Mouse (Mus musculus) ZHBTc4 (cell line): ENCODE measurements around the gene Hcn2.
"Not testable (repeated sequence)": the region's sequence is repeated elsewhere in the genome, so short reads cannot be mapped to it uniquely, and the experiment has no call there.

Source experiments
- DNase-seq: peaks from one replicate; pipeline ENCODE4 v3.0.0-alpha.2; 2011; ENCODE audit warnings: low read depth, low spot score

The Hcn2 gene

GRCm38 (mm10) chr10:79687513-79687912, 28.9 kb upstream of the Hcn2 start:
- DNase-seq: peak; percentile 46

GRCm38 (mm10) chr10:79688720-79689119, 27.7 kb upstream of the Hcn2 start, which contains the start of gene Gzmm:
Gzmm (plus strand) TSS chr10:79689020.
- DNase-seq: no peak

- DNase-seq: no peak
Measured at GRCm38 (mm10) chr10:79689178-79689577, 27.3 kb upstream of the Hcn2 start.

GRCm38 (mm10) chr10:79691986-79692548, 24.4 kb upstream of the Hcn2 start:
- DNase-seq: peak; percentile 74

GRCm38 (mm10) chr10:79693580-79694378, 22.7 kb upstream of the Hcn2 start:
- no peak for DNase-seq

DNA sequence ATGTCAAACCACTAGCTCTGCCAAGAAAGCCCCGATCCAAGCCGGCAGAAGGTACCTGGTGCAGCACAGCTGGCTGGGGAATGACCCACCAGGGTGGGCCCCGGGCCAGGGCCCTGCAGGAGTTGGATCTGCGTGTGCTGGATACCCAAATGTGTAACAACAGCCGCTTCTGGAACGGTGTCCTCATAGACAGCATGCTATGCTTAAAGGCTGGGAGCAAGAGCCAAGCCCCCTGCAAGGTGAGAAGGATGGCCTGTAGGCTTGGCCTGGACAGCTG, 22.1 kb upstream of the Hcn2 start:
- DNase-seq: no peak

DNA sequence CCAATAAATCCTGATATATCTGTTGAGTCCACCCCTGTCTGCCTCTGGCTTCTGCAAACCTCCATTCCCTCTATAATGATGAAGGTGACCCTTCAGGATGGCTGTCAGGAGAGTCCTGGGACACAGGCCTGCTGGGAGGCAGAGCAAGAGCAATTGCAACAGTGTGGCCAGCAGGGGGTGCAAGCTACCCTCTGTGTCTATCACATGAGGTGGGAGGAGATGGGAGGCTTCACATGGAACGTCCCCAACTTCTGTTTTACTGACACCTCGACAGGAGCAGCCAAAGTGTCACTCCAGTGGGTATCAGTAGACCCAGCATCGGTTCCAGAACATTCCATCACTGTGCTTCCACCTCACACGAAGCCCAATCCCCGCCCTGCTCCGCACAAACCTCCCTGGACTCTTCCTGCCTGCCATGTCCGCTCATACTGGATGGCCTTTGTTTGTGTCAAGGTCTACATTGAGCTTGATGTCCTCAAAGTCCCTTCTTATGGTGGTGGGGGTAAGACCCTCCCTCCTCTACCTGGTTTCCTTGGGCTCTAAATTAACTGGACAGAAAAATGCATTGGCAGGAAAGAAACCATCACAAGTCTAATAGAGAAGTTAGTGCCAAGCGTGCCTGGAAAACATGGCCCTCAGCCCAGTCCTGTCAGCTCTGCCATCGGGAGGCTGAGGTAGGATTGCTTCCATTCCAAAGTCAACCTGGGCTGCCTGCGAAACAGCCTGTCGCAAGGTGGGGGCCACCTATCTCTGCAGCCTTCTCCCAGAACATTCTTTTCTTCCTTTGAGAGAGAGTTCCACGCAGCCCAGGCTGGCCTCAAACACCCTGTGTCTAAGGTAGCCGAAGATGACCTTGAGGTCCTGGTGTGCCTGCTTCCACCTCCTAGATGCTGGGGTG, 21.0 kb upstream of the Hcn2 start:
- DNase-seq: peak; percentile 89

DNA sequence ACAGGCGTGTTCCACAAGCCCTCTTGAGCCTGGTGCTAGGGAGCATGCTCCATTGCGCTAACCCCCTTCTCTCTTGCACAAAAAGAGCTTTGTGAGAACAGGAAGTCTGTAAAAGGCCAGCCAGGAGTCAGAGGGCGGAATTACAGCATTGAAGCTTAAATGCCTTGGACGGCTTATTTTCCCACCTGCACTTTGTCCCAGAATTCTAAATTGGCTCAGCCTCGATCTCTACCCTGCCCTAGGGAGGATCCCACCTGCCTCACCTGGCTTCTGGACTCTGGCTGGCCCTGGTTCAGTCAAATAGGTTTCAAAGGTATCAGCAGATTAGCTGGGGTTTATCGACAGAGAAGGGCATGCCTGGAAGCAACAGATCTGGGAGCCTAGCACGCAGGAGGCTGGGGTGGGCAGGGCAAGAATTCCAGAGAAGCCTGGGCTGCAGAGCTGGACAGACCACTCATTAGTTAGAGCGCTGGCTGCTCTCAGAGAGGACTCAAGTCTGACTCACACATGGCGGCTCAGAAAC, 20.2 kb upstream of the Hcn2 start:
- no peak for DNase-seq

GRCm38 (mm10) chr10:79697916-79698315, 18.5 kb upstream of the Hcn2 start:
- DNase-seq: no peak

DNA sequence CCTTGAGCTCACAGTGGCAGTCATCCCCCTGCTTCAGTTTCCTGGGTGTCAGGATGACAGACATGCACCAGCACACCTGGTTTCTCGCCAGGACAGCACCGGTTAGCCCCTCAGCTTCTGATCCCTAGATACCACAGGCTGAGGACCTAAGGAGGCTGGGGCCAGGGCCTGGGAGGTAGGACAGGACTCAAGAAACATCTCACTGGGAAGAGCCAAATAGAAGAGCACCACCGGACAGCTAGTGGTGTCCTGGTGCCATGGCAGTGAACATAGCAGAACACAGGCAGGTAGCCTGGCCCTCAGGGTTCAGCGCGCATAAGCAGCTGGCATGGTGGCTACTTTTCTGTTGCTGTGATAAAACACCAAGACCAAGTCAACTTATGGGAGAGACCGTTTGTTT, 18.0 kb upstream of the Hcn2 start:
- no peak for DNase-seq

DNA sequence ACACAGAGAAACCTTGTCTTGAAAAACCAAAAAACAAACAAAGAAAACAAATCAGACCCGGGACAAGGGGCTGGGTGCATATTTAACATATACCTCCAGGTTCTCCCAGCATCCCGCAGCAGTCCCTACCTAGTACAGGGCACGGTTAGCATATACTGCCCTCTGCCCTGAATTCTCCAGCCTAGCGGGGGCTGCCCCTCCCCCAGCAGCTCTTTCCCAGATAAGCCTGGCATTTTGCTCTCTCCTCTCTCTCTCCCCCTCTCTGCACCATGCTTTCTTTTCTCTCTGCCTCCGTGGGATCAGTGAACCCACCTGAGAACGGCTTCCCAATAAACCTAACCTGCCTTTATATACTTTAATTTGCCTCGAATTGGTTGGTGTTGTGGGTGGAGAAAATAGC, 15.8 kb upstream of the Hcn2 start:
- no peak for DNase-seq

GRCm38 (mm10) chr10:79701443-79702129, 14.8 kb upstream of the Hcn2 start:
- DNase-seq: no peak

- DNase-seq: not testable (repeated sequence)
Measured at GRCm38 (mm10) chr10:79702970-79703369, 13.5 kb upstream of the Hcn2 start.

GRCm38 (mm10) chr10:79703541-79703940, 12.9 kb upstream of the Hcn2 start:
- DNase-seq: no peak

GRCm38 (mm10) chr10:79704065-79704969, 12.1 kb upstream of the Hcn2 start, which contains the start of gene Bsg:
Bsg (plus strand) TSS chr10:79704491.
- peak; percentile 100 for DNase-seq

DNA sequence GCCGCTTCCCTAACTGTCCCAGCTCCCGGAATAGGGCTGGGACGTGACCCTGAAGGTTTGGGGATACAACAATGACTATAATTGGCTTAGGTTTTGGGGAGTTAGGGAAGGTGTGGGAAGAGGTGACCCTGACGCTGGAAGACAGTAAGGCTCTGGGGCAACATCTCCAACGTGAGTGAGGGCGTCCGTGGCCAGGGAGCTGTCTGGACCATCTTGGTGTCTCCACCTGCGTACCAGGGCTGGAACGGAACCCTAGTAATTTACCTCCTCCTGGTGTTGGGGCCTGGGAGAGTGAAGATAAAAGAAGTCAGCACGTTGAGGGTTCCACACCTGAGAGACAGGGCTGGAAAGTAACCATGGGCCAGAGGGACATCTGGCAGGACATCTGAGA, 11.5 kb upstream of the Hcn2 start:
- no peak for DNase-seq

DNA sequence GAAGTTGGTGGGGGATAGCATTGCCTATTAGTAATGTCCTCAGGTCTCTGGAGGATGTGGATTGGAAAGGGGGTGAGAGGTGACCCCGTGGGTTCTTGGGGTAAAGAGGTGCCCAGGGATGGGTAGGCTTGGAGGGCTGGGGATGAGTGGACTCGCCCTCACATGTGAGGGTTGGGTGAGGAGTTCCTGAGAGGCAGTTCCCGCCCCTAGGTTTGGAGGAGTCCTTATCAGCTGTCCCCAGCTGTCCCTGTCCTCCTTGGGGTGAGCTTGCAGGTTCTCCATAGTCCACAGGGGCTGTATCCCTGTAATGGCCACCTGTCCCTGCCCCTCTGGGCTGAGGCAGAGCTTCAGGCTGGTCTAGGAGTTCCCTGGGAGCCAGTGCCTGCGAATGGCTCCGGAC, 10.5 kb upstream of the Hcn2 start:
- DNase-seq: no peak

- DNase-seq: no peak
Measured at GRCm38 (mm10) chr10:79706406-79707094, 9.9 kb upstream of the Hcn2 start.

GRCm38 (mm10) chr10:79707162-79707561, 9.3 kb upstream of the Hcn2 start:
- DNase-seq: no peak

- DNase-seq: peak; percentile 84
Measured at GRCm38 (mm10) chr10:79707759-79708158, 8.7 kb upstream of the Hcn2 start.
